Mouse (Mus musculus) limb, embryonic 14.5 days (tissue): Measurements from ENCODE around the gene Prrx2. TPM values are rescaled to one million over a fixed set of nuclear protein-coding genes. Genes with fewer than 3 reads are reported as not detected.
A peak's percentile ranks its signal among the peaks of the same experiment; 100 is the strongest.

Experiments
- ATAC-seq: fragments of 200-750 bp; cut with Nextera tagmentation; 2 replicates; pipeline ENCODE4 v1.8.0; 2017; ENCODE audit warnings: low read depth, moderate number of reproducible peaks, moderate TSS enrichment; ENCODE audit not compliant: low FRiP score
- DNase-seq: peaks from one replicate; pipeline ENCODE4 v3.0.0-alpha.2; 2015; ENCODE audit warnings: low spot score
- H3K27ac ChIP-seq: fragments of 300-500 bp; sonication (generic); replicated peaks from 2 replicates; pipeline ENCODE4 v1.5.1; 2014; ENCODE audit warnings: low read depth, mild to moderate bottlenecking, low read length, moderate library complexity, mixed read lengths
- H3K27me3 ChIP-seq: fragments of 300-500 bp; sonication (generic); 2 replicates; pipeline ENCODE4 v1.6.1; 2014; ENCODE audit warnings: low read length, mixed read lengths; ENCODE audit not compliant: control insufficient read depth, insufficient read depth
- H3K36me3 ChIP-seq: fragments of 300-500 bp; sonication (generic); 2 replicates; pipeline ENCODE4 v1.6.1; 2014; ENCODE audit warnings: mild to moderate bottlenecking, low read length, moderate library complexity, mixed read lengths; ENCODE audit not compliant: control insufficient read depth, insufficient read depth
- H3K4me1 ChIP-seq: fragments of 300-500 bp; sonication (generic); 2 replicates; pipeline ENCODE4 v1.6.1; 2014; ENCODE audit warnings: antibody characterized with exemption, low read length, mixed read lengths; ENCODE audit not compliant: control insufficient read depth, insufficient read depth
- H3K4me2 ChIP-seq: fragments of 300-500 bp; sonication (generic); replicated peaks from 2 replicates; pipeline ENCODE4 v1.6.1; 2014; ENCODE audit warnings: low read depth, mild to moderate bottlenecking, low read length, moderate library complexity; ENCODE audit not compliant: severe bottlenecking
- H3K4me3 ChIP-seq: fragments of 300-500 bp; sonication (generic); replicated peaks from 2 replicates; pipeline ENCODE4 v1.5.1; 2014; ENCODE audit warnings: low read length
- H3K9ac ChIP-seq: fragments of 300-500 bp; sonication (generic); 2 replicates; pipeline ENCODE4 v1.6.1; 2014; ENCODE audit warnings: mild to moderate bottlenecking, low read depth, low read length, moderate library complexity; ENCODE audit not compliant: severe bottlenecking
- H3K9me3 ChIP-seq: fragments of 300-500 bp; sonication (generic); 2 replicates; pipeline ENCODE4 v1.6.1; 2016; ENCODE audit warnings: low read length; ENCODE audit not compliant: control insufficient read depth
- POLR2A ChIP-seq: fragments of 200-500 bp; IDR thresholded peaks from 2 replicates; pipeline ENCODE4 v1.8.0; 2012; ENCODE audit warnings: inconsistent platforms, mild to moderate bottlenecking, moderate library complexity, borderline replicate concordance; ENCODE audit not compliant: insufficient read depth, insufficient read length; ENCODE audit errors: extremely low read depth
- WGBS: fragments of 180-500 bp; shearing (Covaris S2); extraction: QIAGEN DNeasy Blood & Tissue Kit; methylation state at CpG from one replicate; pipeline ENCODE4 v1.1.7; 2014; 5-methylcytosine and 5-hydroxymethylcytosine counted together
- polyA plus RNA-seq, 2 experiments: library from polyadenylated mRNA; depleted of rRNA in 1 of 2; stranded (reverse) in 1 of 2; unstranded in 1 of 2; fragments of >200 nt; fragmentation: Nextera tagmentation in 1 of 2; extraction: Ambion mirVana in 1 of 2; gene quantifications; 2 replicates each; pipeline versions ENCODE4 v1.2.1 to v1.2.3; 2012 to 2014

Prrx2 gene
- polyA plus RNA-seq, 2 experiments, result 93.1 to 176 TPM

DNA sequence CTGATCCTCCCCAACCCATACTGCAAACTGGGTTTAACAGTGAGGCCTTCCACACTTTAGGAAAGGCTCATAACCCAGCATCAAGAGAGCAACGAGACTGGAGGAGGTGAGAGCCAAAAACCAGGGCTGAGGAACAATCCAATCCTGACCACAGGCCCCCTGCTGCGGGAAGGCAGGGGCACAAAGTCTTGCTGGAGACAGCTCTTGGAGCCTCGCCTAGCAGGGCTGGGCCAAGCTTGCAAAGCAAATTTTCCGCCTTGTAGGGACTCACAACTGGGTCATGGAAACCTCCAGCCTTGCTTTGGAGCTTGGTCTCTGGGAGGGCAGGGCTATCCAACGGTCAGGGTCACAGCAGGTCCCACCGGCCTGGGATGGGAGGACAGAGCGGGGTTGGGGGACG lies 36.1 kb downstream of the Prrx2 start:
- Histone ChIP-seq H3K4me1 (peaks cover 57% of the 10 kb centered on the region), H3K27me3 (no peaks in the 10 kb centered on the region), H3K36me3 (no peaks in the 10 kb centered on the region), H3K4me3 (no peak overlapping the region), H3K9ac (no peak overlapping the region), H3K4me2 (no peak overlapping the region), H3K27ac (peak overlapping the region; percentile 49), H3K9me3 (no peaks in the 10 kb centered on the region)
- ATAC-seq (no peak), DNase-seq (peak; percentile 62)
- TF ChIP-seq POLR2A, result no peak
- WGBS, result 62% methylated on average over 8 of the region's 8 CpGs

- Histone ChIP-seq H3K27me3 (no peaks in the 10 kb centered on the region), H3K4me1 (peaks cover 64% of the 10 kb centered on the region), H3K36me3 (no peaks in the 10 kb centered on the region), H3K4me2 (peak overlapping the region; percentile 24; the same call in 1 of the 2 replicates), H3K9ac (no peak overlapping the region), H3K27ac (peak overlapping the region; percentile 68), H3K4me3 (no peak overlapping the region), H3K9me3 (no peaks in the 10 kb centered on the region)
- peak; percentile 39; the same call in 1 of the 2 replicates for ATAC-seq
- TF ChIP-seq POLR2A, result no peak
- WGBS, result 16% methylated on average over 6 of the region's 6 CpGs
- DNase-seq, result peak; percentile 75
These were observed 37.9 kb downstream of the Prrx2 start for GRCm38 (mm10) chr2:30872669-30873068.

- Histone ChIP-seq H3K4me2 (no peak overlapping the region), H3K36me3 (peaks cover 15% of the 10 kb centered on the region), H3K9me3 (no peaks in the 10 kb centered on the region), H3K27me3 (no peaks in the 10 kb centered on the region), H3K4me1 (peaks cover 64% of the 10 kb centered on the region), H3K4me3 (no peak overlapping the region), H3K9ac (no peak overlapping the region), H3K27ac (0 out of 2 replicates have a peak overlapping the region, but pooled peaks have one; percentile 26)
- DNase-seq (no peak), ATAC-seq (no peak)
- no peak for TF ChIP-seq POLR2A
- 36% methylated on average over 10 of the region's 10 CpGs for WGBS
These were observed 39.7 kb downstream of the Prrx2 start for GRCm38 (mm10) chr2:30874445-30874844.

GRCm38 (mm10) chr2:30875096-30875495 lies 40.3 kb downstream of the Prrx2 start:
- Histone ChIP-seq H3K27ac (peak overlapping the region; percentile 67), H3K9me3 (no peaks in the 10 kb centered on the region), H3K4me2 (no peak overlapping the region), H3K27me3 (no peaks in the 10 kb centered on the region), H3K9ac (no peak overlapping the region), H3K4me3 (no peak overlapping the region), H3K36me3 (peaks cover 19% of the 10 kb centered on the region), H3K4me1 (peaks cover 61% of the 10 kb centered on the region)
- ATAC-seq, result no peak
- no peak for DNase-seq
- TF ChIP-seq POLR2A, result no peak
- WGBS, result 60% methylated on average over 7 of the region's 7 CpGs

DNA sequence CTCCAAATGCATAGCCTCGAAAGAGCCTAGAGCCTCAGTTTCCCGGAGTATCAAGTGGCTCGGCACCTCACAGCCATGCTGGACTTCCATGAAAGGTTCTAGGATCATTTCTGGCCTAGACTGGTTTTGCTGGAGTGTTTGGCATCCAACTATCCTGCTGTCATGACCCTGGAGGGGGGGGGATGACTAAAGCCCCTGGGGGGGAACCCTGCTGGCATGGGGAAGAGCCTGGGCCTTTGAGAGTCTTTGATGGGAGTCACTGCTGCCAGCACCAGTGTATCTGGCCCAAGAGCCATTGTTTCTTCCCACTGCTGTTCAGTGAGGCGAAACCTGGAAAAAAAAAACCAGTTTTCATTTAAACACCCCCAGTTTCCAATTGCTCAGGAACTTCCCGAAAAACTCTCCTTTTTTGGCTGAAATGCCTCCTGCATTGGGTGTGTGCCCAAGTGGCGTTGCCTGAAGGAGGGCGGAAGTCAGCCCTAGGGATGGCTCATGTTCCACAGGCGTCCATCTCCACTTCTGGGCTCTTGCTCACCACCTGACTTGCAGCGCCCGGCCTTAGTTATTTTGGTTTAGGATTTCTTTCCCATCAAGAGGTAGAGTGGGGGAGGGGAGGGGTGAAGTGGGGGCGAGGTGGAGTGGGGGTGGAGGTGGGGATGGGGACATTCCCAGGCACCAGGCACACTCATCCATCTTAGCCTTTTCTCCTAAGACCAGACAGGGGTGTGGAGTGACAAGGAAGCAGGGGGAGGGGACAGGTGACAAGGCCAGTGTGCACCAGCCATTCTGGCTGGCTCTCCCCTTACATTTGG lies 41.1 kb downstream of the Prrx2 start:
- H3K27me3 ChIP-seq, result no peaks in the 10 kb centered on the region
- no peak for ATAC-seq
- no peak overlapping the region for H3K4me3 ChIP-seq
- no peak overlapping the region for H3K4me2 ChIP-seq
- no peak overlapping the region for H3K9ac ChIP-seq
- no peaks in the 10 kb centered on the region for H3K9me3 ChIP-seq
- peak overlapping the region; percentile 67 for H3K27ac ChIP-seq
- DNase-seq, result no peak
- H3K36me3 ChIP-seq, result peaks cover 25% of the 10 kb centered on the region
- peaks cover 55% of the 10 kb centered on the region for H3K4me1 ChIP-seq
- TF ChIP-seq POLR2A, result no peak
- WGBS, result 35% methylated on average over 11 of the region's 11 CpGs
